Mouse (Mus musculus): ENCODE measurements at regions not wholly inside any gene's neighbourhood (a gene's known extent, or its start where the extent isn't known, plus 50 kb on each side); places are given as distances from the start of the nearest gene placed in this dataset.

DNA sequence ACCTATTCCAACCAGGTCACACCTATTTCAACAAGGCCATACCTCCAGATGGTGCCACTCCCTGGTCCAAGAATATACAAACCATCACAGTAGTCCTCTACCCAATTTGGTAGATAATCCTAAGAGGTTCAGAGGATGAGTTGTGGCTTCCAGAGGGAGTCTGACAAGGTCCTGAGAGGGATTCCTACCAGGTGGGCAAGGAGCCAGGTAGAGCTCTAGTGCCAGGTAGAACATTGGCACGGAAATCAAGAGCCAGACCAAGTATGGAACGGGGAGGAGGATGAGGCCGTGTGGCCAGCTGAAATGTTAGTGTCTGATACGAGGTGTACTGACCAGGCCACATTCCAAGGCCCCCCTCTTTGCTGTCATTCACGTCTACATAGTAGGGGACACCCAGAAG, 153.0 kb downstream of the Slc30a10 start:
- Histone ChIP-seq H3K4me1 (ENCODE audit: control insufficient read depth, insufficient read depth, low read length) (no peaks in the 10 kb centered on the region), H3K4me3 (ENCODE audit: low read depth, low read length) (no peak overlapping the region), H3K4me2 (ENCODE audit: low read depth, severe bottlenecking) (no peak overlapping the region), H3K36me3 (ENCODE audit: control insufficient read depth, insufficient read depth, low read length) (no peaks in the 10 kb centered on the region), H3K27ac (replicated peaks; ENCODE audit: low read depth, low read length) (no peak overlapping the region), H3K9ac (ENCODE audit: low read length) (no peak overlapping the region), H3K27me3 (ENCODE audit: control insufficient read depth, insufficient read depth, low read length) (no peaks in the 10 kb centered on the region), H3K9me3 (ENCODE audit: control insufficient read depth, low read length) (no peaks in the 10 kb centered on the region)
- no peak for ATAC-seq (ENCODE audit: insufficient number of reproducible peaks, low FRiP score, low TSS enrichment, low read depth)
- 84% methylated on average over 5 of the region's 5 CpGs for WGBS
- no peak for DNase-seq (ENCODE audit: low spot score)

DNA sequence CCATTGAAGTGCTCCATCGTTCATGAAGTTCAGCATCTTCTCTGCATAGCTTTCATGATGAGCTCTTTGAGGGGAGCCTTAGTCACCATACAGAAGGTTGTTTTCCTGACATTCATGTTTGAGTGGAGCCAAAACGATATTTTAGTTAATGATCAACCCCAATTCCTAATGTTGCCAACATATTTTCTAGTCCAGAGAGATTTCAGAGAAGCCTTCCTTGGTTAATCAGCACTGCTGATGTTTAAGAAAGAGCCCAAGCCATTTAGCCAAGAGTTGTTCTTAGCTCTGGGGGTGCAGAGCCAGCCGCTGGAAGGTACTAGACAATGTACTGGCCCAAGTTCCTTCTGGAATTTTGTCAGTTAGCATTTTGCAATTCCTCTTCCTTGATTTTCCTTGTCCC, 153.8 kb downstream of the Slc30a10 start:
- Histone ChIP-seq H3K9me3 (ENCODE audit: control insufficient read depth, low read length) (no peaks in the 10 kb centered on the region), H3K9ac (ENCODE audit: low read length) (no peak overlapping the region), H3K4me2 (ENCODE audit: low read depth, severe bottlenecking) (no peak overlapping the region), H3K4me3 (ENCODE audit: low read depth, low read length) (no peak overlapping the region), H3K27ac (replicated peaks; ENCODE audit: low read depth, low read length) (no peak overlapping the region), H3K36me3 (ENCODE audit: control insufficient read depth, insufficient read depth, low read length) (no peaks in the 10 kb centered on the region), H3K4me1 (ENCODE audit: control insufficient read depth, insufficient read depth, low read length) (no peaks in the 10 kb centered on the region), H3K27me3 (ENCODE audit: control insufficient read depth, insufficient read depth, low read length) (no peaks in the 10 kb centered on the region)
- DNase-seq (ENCODE audit: low spot score) (no peak), ATAC-seq (ENCODE audit: insufficient number of reproducible peaks, low FRiP score, low TSS enrichment, low read depth) (no peak)
- WGBS, result 93% methylated on average over 3 of the region's 3 CpGs

GRCm38 (mm10) chr1:185610586-185610985, 155.9 kb downstream of the Slc30a10 start:
- no peaks in the 10 kb centered on the region for H3K4me1 ChIP-seq (ENCODE audit: control insufficient read depth, insufficient read depth, low read length)
- H3K4me2 ChIP-seq (ENCODE audit: low read depth, severe bottlenecking), result no peak overlapping the region
- 57% methylated on average over 3 of the region's 3 CpGs for WGBS
- ATAC-seq (ENCODE audit: insufficient number of reproducible peaks, low FRiP score, low TSS enrichment, low read depth), result no peak
- H3K9me3 ChIP-seq (ENCODE audit: control insufficient read depth, low read length), result no peaks in the 10 kb centered on the region
- no peak overlapping the region for H3K27ac ChIP-seq (replicated peaks; ENCODE audit: low read depth, low read length)
- H3K4me3 ChIP-seq (ENCODE audit: low read depth, low read length), result no peak overlapping the region
- H3K9ac ChIP-seq (ENCODE audit: low read length), result no peak overlapping the region
- DNase-seq (ENCODE audit: low spot score), result no peak
- H3K27me3 ChIP-seq (ENCODE audit: control insufficient read depth, insufficient read depth, low read length), result no peaks in the 10 kb centered on the region
- no peaks in the 10 kb centered on the region for H3K36me3 ChIP-seq (ENCODE audit: control insufficient read depth, insufficient read depth, low read length)

DNA sequence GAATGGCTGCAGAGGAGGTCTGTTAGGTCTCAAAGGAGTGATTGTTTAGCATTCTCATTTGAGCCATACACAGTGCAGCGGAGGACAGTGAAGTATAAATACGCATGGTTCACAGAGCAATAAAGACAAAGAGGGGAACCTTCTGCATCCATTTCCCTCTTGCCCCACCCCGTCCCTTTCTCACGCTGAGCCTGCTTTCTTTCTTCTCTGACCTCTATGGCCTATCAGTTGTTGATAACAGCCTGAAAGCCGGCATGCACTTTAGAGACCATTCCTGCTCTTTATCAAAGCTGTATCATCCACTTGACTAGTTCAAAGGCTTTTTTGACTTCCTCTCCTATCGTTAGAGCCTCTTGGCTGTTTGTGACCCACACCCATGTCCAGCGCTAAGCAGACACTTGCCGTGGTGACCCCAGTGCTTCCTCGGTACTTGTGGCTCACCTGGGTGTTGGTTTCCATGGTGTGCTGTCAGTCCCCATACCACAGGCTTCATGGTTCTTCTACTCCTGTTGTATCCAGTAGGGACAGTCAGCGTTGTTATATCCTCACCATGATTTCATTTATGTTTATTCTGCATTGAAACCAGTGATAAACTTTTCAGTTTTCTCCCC, 161.3 kb downstream of the Slc30a10 start:
- Histone ChIP-seq H3K27ac (replicated peaks; ENCODE audit: low read depth, low read length) (no peak overlapping the region), H3K4me3 (ENCODE audit: low read depth, low read length) (no peak overlapping the region), H3K4me1 (ENCODE audit: control insufficient read depth, insufficient read depth, low read length) (no peaks in the 10 kb centered on the region), H3K36me3 (ENCODE audit: control insufficient read depth, insufficient read depth, low read length) (no peaks in the 10 kb centered on the region), H3K9ac (ENCODE audit: low read length) (no peak overlapping the region), H3K4me2 (ENCODE audit: low read depth, severe bottlenecking) (no peak overlapping the region), H3K27me3 (ENCODE audit: control insufficient read depth, insufficient read depth, low read length) (no peaks in the 10 kb centered on the region), H3K9me3 (ENCODE audit: control insufficient read depth, low read length) (no peaks in the 10 kb centered on the region)
- DNase-seq (ENCODE audit: low spot score) (no peak), ATAC-seq (ENCODE audit: insufficient number of reproducible peaks, low FRiP score, low TSS enrichment, low read depth) (no peak)
- 27% methylated on average over 10 of the region's 10 CpGs for WGBS

DNA sequence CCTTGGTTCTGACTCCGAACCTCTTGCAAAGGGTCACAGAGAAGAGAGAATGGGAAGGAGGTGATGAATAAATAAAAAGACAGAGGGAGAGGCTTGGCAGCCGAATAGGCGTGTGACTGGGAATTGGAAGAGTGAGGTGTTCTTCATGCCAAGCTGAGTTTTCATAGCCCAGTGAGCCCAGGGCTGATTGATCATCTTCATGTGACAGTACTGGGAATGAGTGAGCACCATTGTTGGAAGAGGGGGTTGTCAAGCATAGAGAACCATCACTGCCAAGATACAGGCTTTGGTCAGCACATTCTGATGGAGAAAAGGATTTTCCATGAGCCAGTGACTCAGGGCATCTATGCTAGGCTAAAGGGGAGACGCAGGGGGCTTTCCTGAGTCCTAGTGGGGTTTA, 163.0 kb downstream of the Slc30a10 start:
- Histone ChIP-seq H3K36me3 (ENCODE audit: control insufficient read depth, insufficient read depth, low read length) (no peaks in the 10 kb centered on the region), H3K4me1 (ENCODE audit: control insufficient read depth, insufficient read depth, low read length) (no peaks in the 10 kb centered on the region), H3K9ac (ENCODE audit: low read length) (no peak overlapping the region), H3K9me3 (ENCODE audit: control insufficient read depth, low read length) (no peaks in the 10 kb centered on the region), H3K4me3 (ENCODE audit: low read depth, low read length) (no peak overlapping the region), H3K4me2 (ENCODE audit: low read depth, severe bottlenecking) (no peak overlapping the region), H3K27me3 (ENCODE audit: control insufficient read depth, insufficient read depth, low read length) (no peaks in the 10 kb centered on the region), H3K27ac (replicated peaks; ENCODE audit: low read depth, low read length) (no peak overlapping the region)
- DNase-seq (ENCODE audit: low spot score) (no peak), ATAC-seq (ENCODE audit: insufficient number of reproducible peaks, low FRiP score, low TSS enrichment, low read depth) (no peak)
- 91% methylated on average over 4 of the region's 4 CpGs for WGBS

DNA sequence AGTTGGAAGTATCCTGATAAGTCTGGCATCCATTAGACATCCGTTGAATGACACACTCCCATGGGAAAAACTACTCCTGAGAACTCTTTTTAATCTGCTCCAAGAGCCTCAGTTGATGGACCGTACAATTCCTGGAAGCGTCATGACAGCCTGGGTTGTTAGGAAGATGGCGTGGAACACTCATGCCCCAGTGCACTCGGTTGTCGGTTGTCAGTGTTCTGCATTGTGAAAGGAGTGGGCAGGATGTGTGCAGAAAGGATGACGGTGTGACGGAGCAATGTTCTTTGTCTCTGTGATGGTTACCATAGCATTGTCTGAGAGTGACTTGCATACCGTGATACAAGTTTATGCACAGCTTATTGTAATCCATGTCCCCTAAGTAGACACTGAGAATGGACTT, 164.4 kb downstream of the Slc30a10 start:
- H3K4me2 ChIP-seq (ENCODE audit: low read depth, severe bottlenecking), result no peak overlapping the region
- H3K27me3 ChIP-seq (ENCODE audit: control insufficient read depth, insufficient read depth, low read length), result no peaks in the 10 kb centered on the region
- H3K9ac ChIP-seq (ENCODE audit: low read length), result no peak overlapping the region
- no peaks in the 10 kb centered on the region for H3K9me3 ChIP-seq (ENCODE audit: control insufficient read depth, low read length)
- no peaks in the 10 kb centered on the region for H3K36me3 ChIP-seq (ENCODE audit: control insufficient read depth, insufficient read depth, low read length)
- H3K4me3 ChIP-seq (ENCODE audit: low read depth, low read length), result no peak overlapping the region
- no peak overlapping the region for H3K27ac ChIP-seq (replicated peaks; ENCODE audit: low read depth, low read length)
- no peaks in the 10 kb centered on the region for H3K4me1 ChIP-seq (ENCODE audit: control insufficient read depth, insufficient read depth, low read length)
- DNase-seq (ENCODE audit: low spot score) (no peak), ATAC-seq (ENCODE audit: insufficient number of reproducible peaks, low FRiP score, low TSS enrichment, low read depth) (no peak)
- WGBS, result 93% methylated on average over 9 of the region's 9 CpGs

- Histone ChIP-seq H3K4me2 (ENCODE audit: low read depth, severe bottlenecking) (no peak overlapping the region), H3K4me1 (ENCODE audit: control insufficient read depth, insufficient read depth, low read length) (no peaks in the 10 kb centered on the region), H3K9me3 (ENCODE audit: control insufficient read depth, low read length) (no peaks in the 10 kb centered on the region), H3K4me3 (ENCODE audit: low read depth, low read length) (no peak overlapping the region), H3K36me3 (ENCODE audit: control insufficient read depth, insufficient read depth, low read length) (no peaks in the 10 kb centered on the region), H3K27me3 (ENCODE audit: control insufficient read depth, insufficient read depth, low read length) (no peaks in the 10 kb centered on the region), H3K9ac (ENCODE audit: low read length) (no peak overlapping the region), H3K27ac (replicated peaks; ENCODE audit: low read depth, low read length) (no peak overlapping the region)
- ATAC-seq (ENCODE audit: insufficient number of reproducible peaks, low FRiP score, low TSS enrichment, low read depth) (no peak), DNase-seq (ENCODE audit: low spot score) (no peak)
- 80% methylated on average over 3 of the region's 3 CpGs for WGBS
These were observed 173.8 kb downstream of the Slc30a10 start for GRCm38 (mm10) chr1:185628401-185628800.

GRCm38 (mm10) chr1:185629976-185630375, 175.3 kb downstream of the Slc30a10 start:
- ATAC-seq (ENCODE audit: insufficient number of reproducible peaks, low FRiP score, low TSS enrichment, low read depth), result no peak
- no peak overlapping the region for H3K9ac ChIP-seq (ENCODE audit: low read length)
- H3K9me3 ChIP-seq (ENCODE audit: control insufficient read depth, low read length), result no peaks in the 10 kb centered on the region
- no peak overlapping the region for H3K27ac ChIP-seq (replicated peaks; ENCODE audit: low read depth, low read length)
- no peak for DNase-seq (ENCODE audit: low spot score)
- H3K4me2 ChIP-seq (ENCODE audit: low read depth, severe bottlenecking), result no peak overlapping the region
- no peaks in the 10 kb centered on the region for H3K4me1 ChIP-seq (ENCODE audit: control insufficient read depth, insufficient read depth, low read length)
- H3K27me3 ChIP-seq (ENCODE audit: control insufficient read depth, insufficient read depth, low read length), result no peaks in the 10 kb centered on the region
- H3K36me3 ChIP-seq (ENCODE audit: control insufficient read depth, insufficient read depth, low read length), result no peaks in the 10 kb centered on the region
- WGBS, result 86% methylated on average over 9 of the region's 9 CpGs
- H3K4me3 ChIP-seq (ENCODE audit: low read depth, low read length), result no peak overlapping the region

- ATAC-seq (ENCODE audit: insufficient number of reproducible peaks, low FRiP score, low TSS enrichment, low read depth) (no peak), DNase-seq (ENCODE audit: low spot score) (no peak)
- H3K9ac ChIP-seq (ENCODE audit: low read length), result no peak overlapping the region
- 87% methylated on average over 6 of the region's 6 CpGs for WGBS
- no peak overlapping the region for H3K4me3 ChIP-seq (ENCODE audit: low read depth, low read length)
- H3K4me2 ChIP-seq (ENCODE audit: low read depth, severe bottlenecking), result no peak overlapping the region
- H3K27me3 ChIP-seq (ENCODE audit: control insufficient read depth, insufficient read depth, low read length), result no peaks in the 10 kb centered on the region
- H3K36me3 ChIP-seq (ENCODE audit: control insufficient read depth, insufficient read depth, low read length), result no peaks in the 10 kb centered on the region
- H3K27ac ChIP-seq (replicated peaks; ENCODE audit: low read depth, low read length), result no peak overlapping the region
- H3K9me3 ChIP-seq (ENCODE audit: control insufficient read depth, low read length), result no peaks in the 10 kb centered on the region
- H3K4me1 ChIP-seq (ENCODE audit: control insufficient read depth, insufficient read depth, low read length), result no peaks in the 10 kb centered on the region
These were observed 184.0 kb downstream of the Slc30a10 start for GRCm38 (mm10) chr1:185638631-185639030.

Data from limb, embryonic 11.5 days (tissue).